Mouse (Mus musculus): ENCODE results near the gene Stat3. TPM values are rescaled to one million over a fixed set of nuclear protein-coding genes. Genes with fewer than 3 reads are reported as not detected.

The Stat3 gene
- total RNA-seq, 2 experiments from 2014 or later = 38.1 to 48.6 TPM

DNA sequence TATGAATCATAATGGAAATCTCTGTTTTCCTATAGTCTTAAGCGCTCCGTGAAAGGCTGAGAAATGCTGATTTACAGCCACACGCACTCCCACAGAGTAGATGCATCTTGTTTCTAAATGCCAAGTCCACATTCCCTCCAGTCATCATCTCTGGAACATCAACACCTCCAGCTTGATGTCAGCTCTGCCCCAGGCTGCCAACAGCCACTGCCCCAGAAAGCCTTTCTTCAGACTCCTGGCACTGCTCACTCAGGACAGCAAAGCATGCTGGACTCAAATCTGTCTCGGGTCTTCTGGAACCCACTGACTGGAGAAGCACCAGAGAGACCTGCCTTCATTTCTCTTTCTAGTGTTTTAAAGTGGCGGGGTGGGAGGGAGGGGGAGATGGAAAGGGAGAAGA lies 46.9 kb downstream of the Stat3 start:
- DNase-seq (ENCODE audit: low spot score) = peak; percentile 56

DNA sequence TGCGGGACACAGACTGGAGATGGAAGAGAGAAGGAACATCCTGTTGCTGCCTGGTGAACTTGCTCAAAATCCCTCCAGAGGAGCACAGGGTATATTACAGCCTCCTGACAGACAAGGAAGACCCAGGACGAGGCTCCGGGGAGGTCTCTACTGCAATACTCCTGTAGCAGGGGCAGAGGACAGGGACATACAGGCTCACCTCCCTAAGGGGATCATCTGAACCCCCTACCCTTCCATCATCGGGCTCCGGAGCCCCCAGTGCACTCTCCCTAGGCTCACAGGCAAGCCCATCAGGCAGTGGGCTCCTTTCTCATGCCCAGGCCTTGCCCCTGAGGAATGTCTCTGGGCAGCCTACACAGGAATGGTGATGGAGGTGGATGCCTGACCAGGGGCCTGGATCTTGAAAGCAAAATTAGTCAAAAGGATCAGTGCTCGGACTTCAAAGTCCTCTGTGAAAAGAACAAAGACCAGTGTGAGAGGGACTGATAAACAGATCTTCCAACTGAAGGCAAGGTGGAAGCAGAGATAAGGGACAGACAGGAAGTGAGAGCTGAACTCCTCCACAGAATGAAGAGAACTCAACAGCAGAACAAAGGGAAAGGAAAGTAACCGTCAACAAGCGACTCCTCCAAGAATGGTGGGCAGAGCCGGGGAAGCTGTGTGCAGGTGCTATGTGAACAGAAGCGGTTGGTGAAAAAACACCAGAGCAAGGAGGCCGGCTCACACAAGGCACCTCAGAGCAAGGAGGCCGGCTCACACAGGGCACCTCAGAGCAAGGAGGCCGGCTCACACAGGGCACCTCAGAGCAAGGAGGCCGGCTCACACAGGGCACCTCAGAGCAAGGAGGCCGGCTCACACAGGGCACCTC lies 47.9 kb downstream of the Stat3 start:
- DNase-seq (ENCODE audit: low spot score) = no peak

DNA sequence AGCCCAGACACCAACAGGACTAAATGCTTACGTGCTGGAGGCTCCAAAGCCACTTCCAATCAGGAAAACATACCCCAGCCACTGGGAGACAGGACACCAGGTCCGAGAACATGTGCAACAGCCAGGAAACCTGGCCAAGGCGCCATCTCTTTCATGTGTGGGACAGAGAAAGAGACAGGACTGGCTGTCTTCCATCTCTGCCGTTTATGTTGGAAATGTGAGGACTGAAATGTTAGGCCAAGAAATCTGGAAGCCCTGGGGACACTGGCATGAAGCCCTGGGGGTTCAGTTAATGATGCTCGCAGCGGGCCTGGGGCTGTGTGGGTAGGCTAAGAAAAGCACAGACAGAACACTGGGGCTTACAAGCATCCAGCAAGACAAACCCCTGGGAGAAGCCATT lies 48.9 kb downstream of the Stat3 start:
- DNase-seq (ENCODE audit: low spot score) = peak; percentile 43

DNA sequence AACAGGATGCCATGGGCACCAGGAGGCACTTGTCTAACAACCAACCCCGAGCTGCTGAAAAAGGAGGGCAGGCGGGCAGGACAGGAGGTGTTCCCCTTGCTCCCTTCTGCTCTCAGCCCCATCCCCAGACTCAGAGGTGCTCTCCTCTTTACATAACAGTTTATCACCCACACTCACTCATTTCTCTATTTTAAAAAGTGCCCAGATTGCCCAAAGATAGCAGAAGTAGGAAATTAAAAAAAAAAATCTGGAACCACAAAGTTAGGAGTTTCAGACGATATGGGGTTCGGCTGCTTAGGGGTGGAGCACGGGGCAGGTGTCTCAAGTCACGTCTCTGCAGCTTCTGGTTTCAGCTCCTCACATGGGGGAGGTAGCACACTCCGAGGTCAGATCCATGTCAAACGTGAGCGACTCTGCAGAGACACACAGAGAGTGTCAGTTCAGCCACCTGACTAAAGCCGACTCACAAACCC lies 51.0 kb downstream of the Stat3 start:
- no peak for DNase-seq (ENCODE audit: low spot score)

DNA sequence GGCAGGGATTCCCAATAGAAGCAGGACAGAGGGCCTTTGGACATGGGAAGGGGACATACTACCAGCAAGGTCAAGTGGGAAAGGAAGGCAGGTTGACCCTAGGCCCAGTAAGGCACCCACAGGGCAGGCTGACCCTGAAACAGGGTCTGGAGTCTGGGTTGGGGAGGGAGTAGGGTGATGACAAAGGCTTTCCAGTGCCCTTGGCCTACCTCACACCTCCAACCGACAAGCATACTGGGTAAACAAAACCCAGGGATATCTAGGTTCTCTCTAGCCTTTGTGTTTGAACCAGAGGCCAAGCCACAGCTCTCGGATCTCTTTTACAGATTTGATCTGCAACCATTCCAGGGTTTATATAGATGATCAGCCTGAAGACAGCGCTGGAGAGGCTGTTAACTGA lies 51.6 kb downstream of the Stat3 start:
- DNase-seq (ENCODE audit: low spot score) = no peak

DNA sequence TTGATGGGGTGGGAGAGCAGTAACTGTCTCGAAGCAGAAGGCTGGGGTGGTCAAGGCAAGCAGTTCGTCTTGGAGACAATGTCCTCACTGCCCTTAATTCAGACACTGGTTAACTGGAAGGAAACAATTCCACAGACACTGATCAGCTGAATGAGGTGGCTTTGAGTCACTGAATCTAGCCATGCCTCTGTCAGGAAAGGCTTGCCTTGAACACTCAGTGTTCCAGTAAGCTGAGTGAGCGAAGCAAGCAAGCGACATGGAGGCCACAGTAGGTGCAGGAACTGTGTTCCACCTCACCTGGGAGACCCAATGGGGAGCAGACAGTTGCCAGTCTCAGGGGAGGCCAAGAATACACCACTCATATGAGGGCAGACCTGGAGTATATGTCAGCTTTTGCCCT lies 52.1 kb downstream of the Stat3 start:
- DNase-seq (ENCODE audit: low spot score) = no peak

DNA sequence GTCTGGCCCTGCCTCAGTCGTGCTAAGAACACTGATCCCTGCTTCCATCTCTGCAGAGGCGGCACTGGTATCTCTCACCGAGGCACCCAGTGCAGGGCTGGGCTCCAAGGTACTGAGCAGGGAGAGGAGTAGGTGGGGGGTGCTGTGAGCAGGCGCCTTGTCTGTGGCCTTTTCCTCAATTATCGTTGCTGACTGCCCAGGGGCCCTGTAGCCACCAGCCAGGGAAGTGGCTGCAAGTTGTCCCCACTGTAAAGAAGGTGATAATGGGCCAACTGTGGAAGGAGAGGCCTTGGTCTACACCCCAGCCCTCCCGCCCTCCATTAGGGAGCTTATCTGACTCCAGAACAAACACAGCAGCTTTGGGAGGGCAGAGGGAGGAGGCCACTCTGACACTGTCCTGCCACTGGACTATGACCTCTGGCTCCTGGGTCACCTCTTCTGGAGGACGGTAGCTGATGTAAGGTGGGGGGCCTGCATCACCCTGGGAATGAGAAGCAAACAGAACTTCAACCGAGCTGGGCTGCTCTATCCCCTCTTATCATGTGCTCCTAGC lies 53.1 kb downstream of the Stat3 start:
- DNase-seq (ENCODE audit: low spot score) = no peak

DNA sequence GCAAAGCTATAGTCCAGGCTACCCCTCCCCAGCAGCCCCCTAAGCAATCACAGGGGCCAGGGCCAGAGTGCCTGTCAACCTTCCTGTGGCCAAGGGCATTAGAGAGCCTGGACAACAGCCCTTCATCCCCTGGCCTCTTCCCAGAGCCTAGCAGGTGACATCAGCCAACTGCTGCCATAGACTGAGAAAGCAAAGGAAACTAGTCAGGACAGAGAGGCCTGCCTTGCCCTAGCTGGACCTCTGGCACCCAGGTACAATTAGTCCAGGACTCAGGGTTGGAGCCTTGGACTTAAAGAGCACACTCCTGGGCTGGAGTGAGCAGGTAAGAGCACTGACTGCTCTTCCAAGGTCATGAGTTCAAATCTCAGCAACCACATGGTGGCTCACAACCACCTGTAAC lies 53.9 kb downstream of the Stat3 start:
- no peak for DNase-seq (ENCODE audit: low spot score)

DNA sequence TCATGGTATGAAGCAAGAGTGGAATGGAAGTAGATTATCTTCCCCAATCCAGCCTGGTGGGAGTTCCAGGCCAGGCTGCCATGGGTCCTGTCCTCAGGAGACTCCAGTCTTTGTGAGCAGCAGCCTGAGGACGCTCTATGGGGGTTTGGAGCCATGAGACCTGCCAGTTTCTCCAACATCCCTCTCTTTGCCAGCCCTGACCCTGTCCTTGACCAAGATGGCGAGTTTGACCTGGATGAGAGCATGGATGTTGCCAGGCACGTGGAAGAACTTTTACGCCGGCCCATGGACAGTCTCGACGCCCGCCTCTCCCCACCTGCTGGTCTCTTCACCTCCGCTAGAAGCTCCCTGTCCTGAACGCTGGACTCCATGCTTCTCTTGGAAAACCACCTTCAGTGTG lies 55.7 kb downstream of the Stat3 start:
- no peak for DNase-seq (ENCODE audit: low spot score)

DNA sequence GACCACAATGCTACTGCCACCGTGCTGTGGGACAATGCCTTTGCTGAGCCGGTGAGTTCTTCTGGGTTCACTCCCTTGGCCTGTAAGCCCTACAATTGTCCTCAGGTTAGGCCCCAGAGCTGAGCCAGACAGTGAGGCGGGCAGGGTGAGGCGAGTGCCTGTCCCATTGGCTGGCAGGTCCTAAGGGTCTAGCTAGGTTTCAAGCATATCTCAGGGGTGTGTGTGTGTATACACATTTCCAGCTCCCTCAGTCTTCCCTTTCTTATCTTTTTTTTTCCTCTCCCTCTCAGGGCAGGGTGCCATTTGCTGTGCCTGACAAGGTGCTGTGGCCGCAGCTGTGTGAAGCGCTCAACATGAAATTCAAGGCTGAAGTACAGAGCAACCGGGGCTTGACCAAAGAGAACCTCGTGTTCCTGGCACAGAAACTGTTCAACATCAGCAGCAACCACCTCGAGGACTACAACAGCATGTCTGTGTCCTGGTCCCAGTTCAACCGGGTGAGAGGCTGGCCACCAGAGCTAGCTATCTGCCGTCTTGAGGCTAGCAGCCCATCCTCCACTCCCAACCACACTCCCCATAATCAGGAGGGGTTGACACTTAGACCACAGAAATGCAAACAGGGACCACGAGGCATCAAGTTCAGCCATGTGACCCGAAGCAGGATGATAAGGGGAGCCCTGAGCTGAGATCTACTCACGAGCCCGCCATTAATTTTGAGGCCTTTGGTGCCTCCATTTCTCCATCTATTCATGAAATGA lies 59.8 kb downstream of the Stat3 start:
- DNase-seq (ENCODE audit: low spot score) = no peak

DNA sequence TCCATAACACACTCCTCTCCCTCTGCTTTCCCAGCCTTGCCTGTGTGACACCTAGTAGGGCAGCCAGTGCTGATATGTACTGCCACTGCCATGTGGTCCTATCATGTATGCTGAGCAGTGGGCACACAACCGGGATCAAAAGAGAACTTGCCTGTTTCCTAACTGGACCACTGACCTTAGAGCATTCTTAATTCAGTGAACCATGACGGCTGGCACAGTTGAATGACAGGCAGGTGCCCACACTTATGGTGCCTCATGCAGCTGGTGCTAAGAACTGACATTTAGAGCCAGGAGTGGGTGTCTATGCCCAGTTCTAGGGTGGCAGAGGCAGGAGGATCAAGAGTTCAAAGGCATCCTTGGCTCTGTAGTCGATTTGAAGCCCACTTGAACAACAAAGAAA lies 63.6 kb downstream of the Stat3 start:
- no peak for DNase-seq (ENCODE audit: low spot score)

DNA sequence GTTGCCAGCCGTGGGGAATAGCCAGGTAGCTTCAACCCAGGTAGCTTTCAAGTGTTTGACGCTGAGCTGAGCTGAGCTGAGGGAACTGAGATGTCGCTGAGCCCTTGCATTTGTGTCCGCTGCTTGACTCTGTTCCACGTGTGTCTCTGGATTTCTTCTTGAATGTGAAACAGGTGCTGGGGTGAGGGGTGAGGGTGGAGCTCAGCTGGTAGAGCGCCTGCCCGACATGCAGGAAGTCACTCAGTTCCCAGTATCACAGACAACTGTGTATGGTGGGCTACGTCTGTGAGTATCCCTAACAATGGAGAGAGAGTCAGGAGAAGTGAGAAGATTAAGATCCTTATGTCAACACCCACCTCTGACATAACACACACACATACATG lies 68.4 kb downstream of the Stat3 start:
- DNase-seq (ENCODE audit: low spot score) = no peak

DNA sequence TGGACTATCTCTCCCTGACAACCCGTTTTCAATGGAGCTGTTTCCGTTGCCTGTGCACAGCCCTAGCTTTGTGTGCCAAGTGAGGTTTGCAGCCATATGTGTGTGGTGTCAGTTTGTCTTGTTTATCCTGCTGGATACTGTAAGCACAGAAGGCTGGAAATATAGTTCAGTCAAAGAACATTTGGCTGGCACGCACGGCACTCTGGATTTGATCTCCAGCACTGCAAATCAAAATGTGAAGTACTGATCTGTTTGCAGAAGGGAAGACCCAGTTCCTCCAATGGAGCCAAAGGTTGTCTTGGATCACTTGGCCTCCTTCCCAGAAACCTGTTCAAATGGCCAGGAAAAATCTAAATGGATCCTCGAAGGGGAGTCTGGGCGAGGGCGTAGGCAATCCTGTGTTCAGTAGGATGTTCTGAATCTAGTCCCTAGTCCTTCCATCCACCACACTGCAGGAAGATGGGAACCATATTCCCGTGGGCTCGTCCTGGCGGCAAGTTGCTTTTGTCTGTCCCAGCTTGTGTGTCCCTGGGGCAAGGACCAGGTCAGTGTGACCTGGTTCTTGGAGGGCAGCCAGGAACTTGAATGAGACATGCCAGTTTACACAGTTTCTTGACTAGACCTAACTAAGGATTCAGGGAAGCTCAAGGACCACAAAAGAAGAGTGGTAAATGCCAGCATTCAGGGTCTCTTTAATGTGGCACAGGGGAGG lies 68.9 kb downstream of the Stat3 start:
- DNase-seq (ENCODE audit: low spot score) = no peak

DNA sequence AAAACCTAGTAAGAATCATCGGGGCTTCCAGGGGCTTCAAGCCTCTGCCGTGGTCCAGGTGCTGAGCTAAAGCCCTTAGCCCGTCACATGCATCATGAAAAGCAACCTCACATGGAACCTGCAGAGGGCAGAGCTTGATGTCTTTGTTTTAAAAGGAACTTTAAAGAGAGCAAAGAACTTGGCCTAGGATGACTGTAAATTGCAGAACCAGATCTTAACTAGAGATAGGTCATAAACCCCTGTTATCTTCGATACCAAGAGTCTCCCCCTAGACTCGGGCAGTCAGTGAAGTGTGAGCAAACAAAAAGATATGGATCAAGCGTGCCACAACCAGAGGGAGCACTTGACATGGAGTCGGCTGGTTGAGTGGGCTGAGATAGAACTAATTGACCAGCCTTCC lies 73.7 kb downstream of the Stat3 start:
- DNase-seq (ENCODE audit: low spot score) = no peak

DNA sequence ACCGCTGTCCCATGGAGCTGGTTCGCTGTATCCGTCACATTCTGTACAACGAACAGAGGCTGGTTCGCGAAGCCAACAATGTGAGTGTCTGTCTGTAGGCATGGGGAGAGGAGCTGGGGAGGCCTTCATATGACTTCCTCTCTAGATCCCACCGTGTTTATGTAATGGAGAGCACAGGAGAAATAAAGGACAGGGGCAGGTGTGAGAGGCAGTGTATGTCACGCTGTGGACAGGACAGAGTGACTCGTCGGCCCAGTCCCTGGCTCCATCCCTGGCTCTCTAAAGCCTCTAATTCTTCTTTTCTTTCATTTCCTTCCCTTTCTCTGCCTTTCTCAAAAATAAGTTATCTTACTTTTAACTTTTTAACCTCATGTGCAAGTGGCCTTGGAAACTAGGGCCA lies 76.2 kb downstream of the Stat3 start:
- DNase-seq (ENCODE audit: low spot score) = no peak

DNA sequence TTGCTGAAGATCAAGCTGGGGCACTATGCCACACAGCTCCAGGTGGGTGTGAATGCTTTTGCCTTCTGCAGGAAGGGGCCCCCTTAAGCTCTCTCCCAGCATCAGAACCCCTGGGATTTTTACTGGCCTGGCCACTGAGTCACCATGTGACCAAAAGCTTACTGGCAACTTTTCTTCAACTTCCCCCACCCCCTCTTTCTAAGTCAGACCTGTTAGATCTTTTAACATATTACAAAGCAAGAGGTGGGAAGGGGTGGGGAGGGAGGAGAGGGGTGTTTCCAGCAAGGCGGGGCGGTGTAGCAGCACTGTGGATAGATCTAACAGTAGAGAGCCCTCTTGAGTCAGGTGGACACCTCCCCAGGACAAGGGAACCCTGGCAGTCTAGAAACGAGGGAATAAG lies 77.5 kb downstream of the Stat3 start:
- no peak for DNase-seq (ENCODE audit: low spot score)

DNA sequence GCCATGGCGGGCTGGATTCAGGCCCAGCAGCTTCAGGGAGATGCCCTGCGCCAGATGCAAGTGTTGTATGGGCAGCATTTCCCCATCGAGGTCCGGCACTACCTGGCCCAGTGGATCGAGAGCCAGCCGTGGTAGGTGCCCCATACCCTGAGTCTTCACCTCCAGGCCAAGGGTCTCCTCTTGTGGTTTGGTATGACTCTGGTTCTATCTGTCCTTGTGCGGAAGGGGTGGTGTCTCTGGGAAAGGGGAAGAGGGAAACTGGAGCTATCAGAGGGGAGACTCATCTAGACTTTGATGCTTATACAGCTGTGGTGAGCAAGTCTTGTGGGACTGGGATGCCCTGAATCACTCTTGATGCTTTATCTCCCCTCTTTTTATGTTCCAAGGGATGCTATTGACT lies 78.0 kb downstream of the Stat3 start:
- no peak for DNase-seq (ENCODE audit: low spot score)

DNA sequence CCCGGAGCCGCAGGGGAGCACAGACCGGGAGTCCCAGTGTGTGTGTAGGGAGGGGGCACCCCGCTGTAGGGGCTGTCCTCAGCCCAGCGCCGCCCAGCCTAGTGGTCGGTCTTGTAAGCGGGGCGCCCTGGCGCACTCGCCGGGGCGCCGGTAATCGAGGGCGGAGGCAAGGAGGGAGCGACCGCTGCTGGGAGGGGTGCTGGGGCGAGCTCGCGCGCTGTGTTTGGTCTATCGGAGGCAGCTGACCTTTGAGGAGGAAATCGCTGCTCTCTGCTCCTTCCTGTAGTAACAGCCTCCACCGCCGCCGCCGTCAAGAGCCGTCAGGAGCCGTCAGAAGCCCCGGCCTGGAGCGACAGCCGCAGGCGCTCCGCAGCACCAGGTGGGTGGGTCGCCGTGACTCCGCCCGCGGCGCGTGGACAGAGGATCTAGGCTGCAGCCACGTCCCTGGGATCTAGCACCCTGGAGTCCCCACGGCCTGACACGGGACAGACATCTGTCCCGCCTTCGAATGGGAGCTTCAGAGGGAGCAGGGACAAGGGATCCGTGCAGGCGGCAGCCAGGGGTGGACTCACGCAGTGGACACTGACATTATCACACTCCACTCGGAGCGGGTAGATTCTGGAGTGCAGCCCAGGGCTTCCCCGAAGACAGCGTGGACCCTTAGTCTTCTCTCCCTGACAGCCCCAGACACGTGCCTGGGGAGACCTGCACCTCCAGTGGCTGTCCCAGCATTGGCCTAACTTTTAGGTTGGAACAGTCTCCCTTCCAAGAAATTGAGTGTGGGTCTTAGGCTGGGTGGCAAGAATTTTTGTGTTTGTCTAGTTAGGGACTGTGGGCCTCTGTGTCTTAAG lies 78.9 kb downstream of the Stat3 start:
- peak; percentile 86 for DNase-seq (ENCODE audit: low spot score)

DNA sequence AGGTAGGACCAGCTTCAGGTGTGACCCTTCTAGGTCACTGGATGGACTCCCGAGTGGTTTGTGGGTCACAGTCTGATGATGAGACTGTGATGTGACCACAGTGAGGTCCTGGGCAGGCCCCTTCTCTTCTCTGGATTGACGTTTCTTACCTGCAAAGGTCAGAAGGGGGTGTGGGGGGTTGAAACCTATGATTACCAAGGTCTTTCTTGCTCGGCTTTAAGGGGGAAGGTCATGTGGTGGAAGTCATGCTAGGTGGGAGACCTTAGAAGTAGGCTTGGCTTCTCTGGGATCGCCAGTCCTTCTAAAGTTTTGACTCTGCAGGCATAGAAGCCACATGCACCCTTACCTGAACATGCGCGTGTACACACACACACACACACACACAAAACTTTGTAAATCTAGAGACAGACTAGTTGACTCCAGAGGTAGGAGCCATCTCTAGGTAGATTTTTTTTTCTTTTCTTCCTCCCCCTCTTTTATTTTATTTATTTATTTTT lies 79.7 kb downstream of the Stat3 start:
- DNase-seq (ENCODE audit: low spot score) = no peak

DNA sequence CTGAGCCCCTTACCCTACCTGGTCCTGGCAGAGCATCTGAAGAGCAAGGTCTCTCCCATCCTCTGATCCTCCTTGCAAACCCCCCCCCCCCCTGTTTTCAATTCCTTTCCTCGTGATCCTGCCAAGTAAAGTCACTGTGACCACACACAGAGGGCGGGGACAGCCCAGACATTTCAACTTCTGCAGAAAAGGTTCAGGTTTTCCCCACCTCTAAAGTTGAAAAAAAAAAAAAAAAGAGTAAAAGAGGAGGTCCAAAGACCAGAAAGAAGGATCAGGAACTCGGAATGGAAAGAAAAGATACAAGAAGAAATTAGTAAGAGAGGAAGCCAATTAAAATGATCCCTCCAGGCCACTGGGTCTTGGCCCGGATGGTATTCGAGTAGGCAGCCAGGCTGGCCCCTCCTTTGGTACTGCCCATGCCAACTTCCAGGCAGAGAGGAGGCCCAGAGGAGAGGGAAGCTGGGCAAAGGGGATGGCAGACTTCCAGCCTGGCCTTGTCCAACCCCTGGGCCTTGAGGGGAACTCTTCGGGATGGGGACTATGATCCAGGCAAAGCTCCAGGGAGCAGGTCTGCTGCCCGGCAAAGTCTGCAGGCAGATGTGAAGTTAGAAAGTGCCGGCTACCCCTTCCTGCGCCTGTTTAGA lies 80.3 kb downstream of the Stat3 start, which contains the start of gene Stat5a:
TSS of gene Stat5a (plus strand) at position 417 of the 644 bp plus-strand sequence.
- DNase-seq (ENCODE audit: low spot score) = peak; percentile 82
